Mouse (Mus musculus) cerebellum, adult 8-10 months (tissue): ENCODE results near the gene 6330409D20Rik.
A peak's percentile ranks its signal among the peaks of the same experiment; 100 is the strongest.

Source experiments
- DNase-seq: peaks from one replicate; pipeline ENCODE4 v3.0.0; 2022

The 6330409D20Rik gene

DNA sequence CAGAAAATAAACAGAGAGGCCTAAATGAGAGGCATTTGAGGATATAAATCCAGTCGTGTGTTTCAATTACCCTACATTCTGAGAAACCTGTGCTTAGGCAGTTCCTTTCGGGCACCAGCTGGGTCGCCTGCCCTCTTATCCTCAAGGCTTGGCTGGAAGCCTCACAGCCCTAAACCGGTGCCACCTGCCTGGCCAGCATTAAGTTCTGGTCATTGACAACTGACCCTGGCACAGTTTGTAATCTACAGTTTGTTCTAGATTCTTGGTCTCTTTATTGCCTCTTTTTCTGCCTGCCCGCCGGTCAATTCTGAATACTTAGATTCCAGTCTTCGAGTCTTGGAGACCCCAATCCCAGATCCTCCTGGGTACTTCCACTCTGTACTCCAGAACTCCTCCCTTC, 47.5 kb downstream of the 6330409D20Rik start:
- DNase-seq = no peak

GRCm38 (mm10) chr2:32692496-32692895, 48.3 kb downstream of the 6330409D20Rik start:
- no peak for DNase-seq

- DNase-seq = no peak
Observed at GRCm38 (mm10) chr2:32691041-32691440, 49.8 kb downstream of the 6330409D20Rik start.

DNA sequence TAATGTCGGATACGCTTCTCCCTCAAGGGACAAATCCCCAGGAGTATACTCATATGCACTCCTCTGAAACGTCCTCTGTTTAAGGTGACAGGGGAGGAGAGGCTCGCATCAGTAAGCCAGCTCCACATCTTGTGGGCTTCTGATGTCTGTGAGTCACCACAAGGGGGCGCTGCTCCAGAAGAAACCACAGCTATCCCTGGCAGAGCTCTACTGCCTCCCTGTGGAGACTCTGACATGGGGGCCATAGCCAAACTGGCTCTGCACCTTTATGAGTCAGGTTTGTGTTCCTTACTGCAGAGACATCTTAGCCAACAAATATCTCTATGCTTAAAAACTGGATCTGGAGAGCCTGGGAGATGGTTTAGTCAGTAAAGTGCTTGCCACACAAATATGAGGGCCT, 51.4 kb downstream of the 6330409D20Rik start:
- peak; percentile 88 for DNase-seq

DNA sequence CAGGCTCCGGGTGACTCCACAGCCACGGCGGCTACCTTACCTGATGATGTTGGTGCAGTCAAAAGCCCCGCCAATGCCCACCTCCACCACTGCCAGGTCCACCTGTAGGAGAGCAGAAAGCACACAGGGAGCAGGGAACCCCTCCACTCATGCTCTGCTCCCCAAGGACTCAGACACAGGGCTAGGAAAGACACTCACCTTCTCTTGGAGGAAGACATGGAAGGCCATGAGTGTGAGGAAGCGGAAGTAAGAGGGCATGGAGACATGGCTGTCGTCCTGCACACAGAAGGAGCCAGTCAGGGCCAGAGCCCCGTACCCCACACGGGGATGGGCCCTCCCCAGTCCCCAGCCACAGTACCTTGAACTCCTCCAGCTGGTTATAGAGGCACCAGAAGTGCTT, 53.3 kb downstream of the 6330409D20Rik start:
- no peak for DNase-seq

GRCm38 (mm10) chr2:32686640-32687039, 54.2 kb downstream of the 6330409D20Rik start:
- no peak for DNase-seq

DNA sequence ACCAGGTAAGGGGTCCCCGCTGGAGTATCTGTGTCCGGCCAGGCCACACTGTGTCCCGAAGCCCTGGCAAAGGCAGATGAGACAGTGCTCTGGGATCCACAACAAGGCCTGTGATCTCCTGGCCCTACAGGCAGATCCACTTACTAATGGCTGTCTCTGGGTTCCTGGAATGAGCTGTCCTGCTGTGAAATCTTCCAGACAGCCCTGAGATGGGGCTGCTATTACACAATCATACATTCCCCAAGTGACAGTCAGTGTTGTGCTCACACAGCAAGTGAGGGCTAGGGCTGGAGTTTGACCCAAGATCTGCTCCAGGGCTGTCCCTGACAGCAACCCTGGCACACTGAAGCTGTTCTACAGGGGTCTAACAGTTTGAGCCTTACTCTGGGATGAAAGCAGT, 55.0 kb downstream of the 6330409D20Rik start:
- DNase-seq = no peak

DNA sequence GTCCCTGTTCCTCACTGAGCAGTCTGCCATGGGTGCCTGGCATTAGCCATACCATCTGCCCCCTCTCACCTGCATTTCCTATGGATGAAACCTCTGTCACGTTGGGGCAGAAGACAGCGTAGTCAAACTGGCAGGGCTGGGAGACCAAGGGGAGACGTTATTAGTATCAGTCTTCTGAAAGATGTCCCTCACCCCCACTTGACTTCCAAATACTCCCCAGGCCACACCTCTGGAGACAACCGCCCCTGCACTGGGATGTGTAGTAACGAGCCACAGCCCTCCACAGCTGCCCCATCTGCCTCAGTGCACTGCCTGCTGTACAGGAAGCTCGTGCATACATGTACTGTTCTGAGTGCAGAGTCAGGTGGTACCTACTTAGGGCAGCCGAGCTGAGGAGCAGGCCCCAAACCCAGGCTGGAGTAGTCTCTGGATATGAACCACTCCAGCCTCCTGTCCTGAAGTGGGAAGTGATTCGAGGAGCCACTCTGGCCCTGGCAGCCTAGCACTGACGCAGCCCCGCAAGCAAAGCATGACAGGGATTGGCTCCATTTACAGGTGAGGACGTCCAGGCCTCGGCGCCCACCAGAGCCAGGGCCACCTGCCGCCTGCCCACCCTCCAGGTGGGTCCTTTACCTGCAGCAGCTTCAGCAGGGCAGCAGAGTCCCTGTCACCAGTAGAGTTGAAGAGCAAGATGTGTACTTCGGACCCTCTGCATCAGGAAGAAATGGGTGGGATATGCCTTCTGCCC, 56.0 kb downstream of the 6330409D20Rik start:
- DNase-seq = no peak

DNA sequence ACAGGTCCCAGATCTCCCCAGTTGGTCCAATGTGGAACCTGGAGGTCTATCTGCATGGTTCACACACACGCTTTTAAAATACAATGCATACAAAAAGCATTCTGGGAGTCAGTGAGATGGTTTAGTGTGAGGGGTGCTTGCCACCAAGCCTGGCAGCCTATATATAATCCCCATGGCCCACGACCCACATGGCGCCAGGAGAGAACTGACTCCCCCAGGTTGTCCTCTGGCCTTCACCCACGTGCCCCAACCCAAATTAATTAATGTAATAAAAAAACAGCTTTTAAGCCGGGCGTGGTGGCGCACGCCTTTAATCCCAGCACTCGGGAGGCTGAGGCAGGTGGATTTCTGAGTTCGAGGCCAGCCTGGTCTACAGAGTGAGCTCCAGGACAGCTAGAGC, 57.1 kb downstream of the 6330409D20Rik start:
- no peak for DNase-seq

DNA sequence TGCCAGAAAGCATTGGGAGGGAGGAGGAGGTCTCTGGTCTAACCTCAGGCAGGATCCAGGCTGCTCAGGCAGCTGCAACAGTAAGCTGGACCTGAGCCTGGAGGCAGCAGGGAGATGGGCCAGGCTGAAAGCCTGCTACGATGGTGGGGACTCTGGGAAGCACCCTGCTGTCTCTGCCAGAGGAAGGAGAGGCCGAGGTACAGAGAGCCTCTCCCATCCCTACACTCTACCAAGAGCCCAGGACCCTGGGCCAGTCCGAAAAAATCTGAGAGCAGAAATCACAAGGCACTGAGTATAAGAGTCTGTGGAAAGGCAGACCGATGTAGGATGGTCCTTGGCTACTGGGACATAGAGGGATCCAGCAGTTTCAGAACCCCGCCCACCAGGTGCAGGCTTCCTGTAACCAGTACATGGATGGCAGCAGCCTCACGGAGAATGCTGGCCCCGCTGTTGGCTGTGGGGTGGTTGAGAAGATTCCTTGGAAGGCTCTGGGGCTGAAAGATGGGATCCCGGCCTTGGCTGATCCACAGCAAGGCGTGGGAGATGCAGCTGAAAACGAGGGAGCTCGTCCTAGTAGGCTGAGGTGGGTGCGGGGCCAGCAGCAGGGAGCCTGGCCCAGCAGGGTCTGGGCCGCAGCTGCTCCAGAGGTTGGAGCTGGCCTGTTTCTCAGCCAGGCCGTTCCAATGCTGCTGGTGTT, 57.9 kb downstream of the 6330409D20Rik start:
- no peak for DNase-seq
